In the genomic region with DNA sequence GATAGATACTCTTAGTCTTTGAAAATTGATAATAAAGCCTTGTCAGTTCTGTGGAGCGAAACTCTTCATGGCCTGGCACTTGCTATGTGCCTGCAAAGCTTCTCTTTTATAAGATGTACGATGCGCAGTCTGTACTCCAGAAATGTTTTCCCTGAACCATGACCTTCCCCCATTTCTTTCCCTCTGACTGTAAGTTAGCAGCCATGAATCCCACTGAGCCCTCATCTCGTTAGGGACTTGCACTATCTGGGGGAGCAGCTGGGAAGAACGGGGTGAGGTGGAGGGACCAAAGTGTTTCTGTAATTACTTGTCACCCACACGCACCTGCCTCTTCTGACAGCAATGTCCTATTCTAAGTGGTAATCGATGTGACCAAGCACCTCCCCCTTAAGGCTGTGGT, we compare ENCODE assay signal across 16 mouse cellular contexts.
DNase-seq lines count a peak whose midpoint lies in the region; ATAC-seq and TF ChIP-seq lines count a peak whose summit lies in the region.
"Had no signal": no experiment of that assay in that cellular context is flagged by ENCODE, and none has a peak within 500 bp of the region (broad histone marks: within the 10 kb centered on the region; RNA-seq: fewer than 3 reads in every experiment).

No protein-coding gene starts in this region.

- H3K4me1 ChIP-seq in midbrain, embryonic 11.5 days (ENCODE audit: control insufficient read depth, insufficient read depth, low read length), result no peaks in the 10 kb centered on the region
- no peaks in the 10 kb centered on the region for H3K4me1 ChIP-seq in midbrain, embryonic 10.5 days
- peaks cover 13% of the 10 kb centered on the region for H3K4me1 ChIP-seq in forebrain, embryonic 15.5 days
- H3K4me1 ChIP-seq in hindbrain, postnatal 0 days (ENCODE audit: insufficient read depth, low read length), result no peaks in the 10 kb centered on the region
- peaks cover 6% of the 10 kb centered on the region; the same call in 1 of the 2 replicates for H3K4me1 ChIP-seq in neural tube, embryonic 14.5 days (ENCODE audit: control insufficient read depth, insufficient read depth, low read length)
- H3K4me1 ChIP-seq in liver, postnatal 0 days (ENCODE audit: insufficient read depth), result no peaks in the 10 kb centered on the region

- TF ChIP-seq CTCF in hindbrain, postnatal 0 days (IDR thresholded peaks at IDR 0.05; ENCODE audit: low read depth), result no peak
- no peak for TF ChIP-seq CTCF in liver, postnatal 0 days (IDR thresholded peaks at IDR 0.05; ENCODE audit: low read depth)

- no peak overlapping the region for H3K9ac ChIP-seq in midbrain, embryonic 11.5 days (ENCODE audit: low read length)
- H3K9ac ChIP-seq in forebrain, embryonic 15.5 days (replicated peaks), result no peak overlapping the region
- no peak overlapping the region for H3K9ac ChIP-seq in hindbrain, postnatal 0 days (replicated peaks; ENCODE audit: low read length)
- no peak overlapping the region for H3K9ac ChIP-seq in neural tube, embryonic 14.5 days (replicated peaks; ENCODE audit: low read depth, low read length)
- no peak overlapping the region for H3K9ac ChIP-seq in liver, postnatal 0 days (replicated peaks)

- no peaks in the 10 kb centered on the region for H3K9me3 ChIP-seq in midbrain, embryonic 11.5 days (ENCODE audit: control insufficient read depth, low read length)
- no peaks in the 10 kb centered on the region for H3K9me3 ChIP-seq in midbrain, embryonic 10.5 days (replicated peaks)
- H3K9me3 ChIP-seq in forebrain, embryonic 15.5 days, result no peaks in the 10 kb centered on the region
- no peaks in the 10 kb centered on the region for H3K9me3 ChIP-seq in hindbrain, postnatal 0 days (ENCODE audit: low read length)
- H3K9me3 ChIP-seq in neural tube, embryonic 14.5 days (ENCODE audit: control insufficient read depth, low read length), result no peaks in the 10 kb centered on the region
- H3K9me3 ChIP-seq in liver, postnatal 0 days (ENCODE audit: low read length), result no peaks in the 10 kb centered on the region

- no peaks in the 10 kb centered on the region for H3K36me3 ChIP-seq in midbrain, embryonic 11.5 days (ENCODE audit: control insufficient read depth, insufficient read depth, low read length)
- H3K36me3 ChIP-seq in midbrain, embryonic 10.5 days, result no peaks in the 10 kb centered on the region
- no peaks in the 10 kb centered on the region for H3K36me3 ChIP-seq in forebrain, embryonic 15.5 days
- no peaks in the 10 kb centered on the region for H3K36me3 ChIP-seq in hindbrain, postnatal 0 days (ENCODE audit: insufficient read depth, low read length)
- H3K36me3 ChIP-seq in neural tube, embryonic 14.5 days (ENCODE audit: control insufficient read depth, insufficient read depth, low read length), result no peaks in the 10 kb centered on the region
- no peaks in the 10 kb centered on the region for H3K36me3 ChIP-seq in liver, postnatal 0 days (replicated peaks; ENCODE audit: insufficient read depth, low read length)

- peak; percentile 55; the same call in 1 of the 2 replicates for ATAC-seq in midbrain, embryonic 11.5 days (ENCODE audit: low FRiP score)
- ATAC-seq in forebrain, embryonic 15.5 days (replicated peaks), result peak; percentile 46; the same call in 1 of the 2 replicates
- ATAC-seq in hindbrain, postnatal 0 days, result peak; percentile 59; the same call in 1 of the 2 replicates
- peak; percentile 28; the same call in 1 of the 2 replicates for ATAC-seq in neural tube, embryonic 14.5 days (ENCODE audit: low read depth)
- no peak for ATAC-seq in liver, postnatal 0 days
- ATAC-seq: intestine, embryonic 16.5 days had no signal

- TF ChIP-seq EP300 in liver, postnatal 0 days (IDR thresholded peaks at IDR 0.05; ENCODE audit: low read depth), result no peak

- H3K27ac ChIP-seq in midbrain, embryonic 11.5 days (ENCODE audit: low read depth, low read length), result no peak overlapping the region
- H3K27ac ChIP-seq in midbrain, embryonic 10.5 days (replicated peaks), result no peak overlapping the region
- peak overlapping the region; percentile 62 for H3K27ac ChIP-seq in forebrain, embryonic 15.5 days (replicated peaks)
- H3K27ac ChIP-seq in hindbrain, postnatal 0 days, result 0 out of 2 replicates have a peak overlapping the region, but pooled peaks have one; percentile 0
- no peak overlapping the region for H3K27ac ChIP-seq in neural tube, embryonic 14.5 days (ENCODE audit: low read depth, low read length)
- H3K27ac ChIP-seq in liver, postnatal 0 days (ENCODE audit: low read depth), result no peak overlapping the region
- H3K27ac ChIP-seq: macrophage had no signal

- DNase-seq in midbrain, embryonic 11.5 days (ENCODE audit: low spot score, missing footprints), result no peak
- no peak for DNase-seq in midbrain, embryonic 10.5 days (ENCODE audit: low spot score)
- peak; percentile 27 for DNase-seq in hindbrain, postnatal 0 days (ENCODE audit: low spot score)
- DNase-seq in left cerebral cortex, adult 8-10 months (ENCODE audit: low spot score in 2 of 2), result no peak
- no peak for DNase-seq in liver, postnatal 0 days
- DNase-seq: cerebellum, adult 18-20 months; gastrocnemius, postnatal 36 days; kidney, postnatal 10 days; liver; lung, adult 2 months had no signal

- no peak overlapping the region for H3K4me3 ChIP-seq in midbrain, embryonic 11.5 days (ENCODE audit: low read depth, low read length)
- H3K4me3 ChIP-seq in midbrain, embryonic 10.5 days, result no peak overlapping the region
- no peak overlapping the region for H3K4me3 ChIP-seq in forebrain, embryonic 15.5 days
- no peak overlapping the region for H3K4me3 ChIP-seq in hindbrain, postnatal 0 days (ENCODE audit: low read length)
- H3K4me3 ChIP-seq in neural tube, embryonic 14.5 days (ENCODE audit: low read depth, low read length), result no peak overlapping the region
- no peak overlapping the region for H3K4me3 ChIP-seq in liver, postnatal 0 days (ENCODE audit: low read depth, low read length)
- H3K4me3 ChIP-seq: myocyte had no signal

- WGBS in midbrain, embryonic 11.5 days, result 78% methylated on average over 7 of the region's 7 CpGs
- WGBS in midbrain, embryonic 10.5 days, result 78% methylated on average over 7 of the region's 7 CpGs
- 32% methylated on average over 7 of the region's 7 CpGs for WGBS in forebrain, embryonic 15.5 days
- whole genome bisulfite sequencing in hindbrain, postnatal 0 days, result 44% methylated on average over 7 of the region's 7 CpGs
- WGBS in neural tube, embryonic 14.5 days, result 29% methylated on average over 7 of the region's 7 CpGs
- 59% methylated on average over 7 of the region's 7 CpGs for WGBS in liver, postnatal 0 days (ENCODE audit: insufficient replicate concordance)

- H3K4me2 ChIP-seq in midbrain, embryonic 11.5 days, result no peak overlapping the region
- no peak overlapping the region for H3K4me2 ChIP-seq in forebrain, embryonic 15.5 days (replicated peaks)
- H3K4me2 ChIP-seq in hindbrain, postnatal 0 days (ENCODE audit: low read depth, low read length), result no peak overlapping the region
- no peak overlapping the region for H3K4me2 ChIP-seq in neural tube, embryonic 14.5 days (ENCODE audit: low read depth, low read length)
- H3K4me2 ChIP-seq in liver, postnatal 0 days (ENCODE audit: low read depth, low read length), result no peak overlapping the region
- H3K4me2 ChIP-seq: heart, embryonic 11.5 days had no signal

- no peaks in the 10 kb centered on the region for H3K27me3 ChIP-seq in midbrain, embryonic 11.5 days (ENCODE audit: control insufficient read depth, insufficient read depth, low read length)
- H3K27me3 ChIP-seq in midbrain, embryonic 10.5 days (ENCODE audit: low read depth, poor library complexity, severe bottlenecking), result no peaks in the 10 kb centered on the region
- H3K27me3 ChIP-seq in forebrain, embryonic 15.5 days, result no peaks in the 10 kb centered on the region
- no peaks in the 10 kb centered on the region for H3K27me3 ChIP-seq in hindbrain, postnatal 0 days (ENCODE audit: insufficient read depth, low read length)
- no peaks in the 10 kb centered on the region for H3K27me3 ChIP-seq in neural tube, embryonic 14.5 days (ENCODE audit: control insufficient read depth, insufficient read depth, low read length)
- no peaks in the 10 kb centered on the region for H3K27me3 ChIP-seq in liver, postnatal 0 days (ENCODE audit: insufficient read depth, low read length)

Comparison
In these comparisons a context has a peak if more than half of its experiments do, and no peak if none do; other contexts are left out.
1. H3K27ac ChIP-seq: peak in forebrain, embryonic 15.5 days (single experiment) and hindbrain, postnatal 0 days (single experiment); none in midbrain, embryonic 11.5 days (single experiment), midbrain, embryonic 10.5 days (single experiment), neural tube, embryonic 14.5 days (single experiment) and liver, postnatal 0 days (single experiment).